Mouse (Mus musculus): Measurements from ENCODE around the gene 4930455H04Rik.

4930455H04Rik gene

DNA sequence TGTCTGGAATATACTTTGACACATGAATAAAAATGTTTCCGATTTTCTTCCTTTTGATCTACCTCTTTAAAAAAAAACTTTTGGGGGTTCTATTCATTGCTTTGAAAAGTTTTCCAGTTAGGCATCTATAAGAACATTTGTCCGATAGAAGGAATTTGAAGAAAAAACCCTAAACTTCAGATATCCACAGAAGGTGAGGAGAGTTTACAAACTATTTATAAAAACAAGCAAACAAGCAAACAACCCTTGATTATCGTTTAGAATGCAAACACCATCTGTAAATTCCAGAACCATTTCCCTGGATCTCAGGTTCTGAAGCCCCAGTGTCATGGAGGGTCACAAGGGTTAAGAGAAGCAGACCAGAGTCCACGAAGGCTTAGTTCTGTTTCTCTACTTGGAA, at the start of gene 4930455H04Rik:
TSS of gene 4930455H04Rik (plus strand) at position 301 of the 400 bp plus-strand sequence.
- DNase-seq (ENCODE audit: extremely low spot score, low spot score) = no peak

DNA sequence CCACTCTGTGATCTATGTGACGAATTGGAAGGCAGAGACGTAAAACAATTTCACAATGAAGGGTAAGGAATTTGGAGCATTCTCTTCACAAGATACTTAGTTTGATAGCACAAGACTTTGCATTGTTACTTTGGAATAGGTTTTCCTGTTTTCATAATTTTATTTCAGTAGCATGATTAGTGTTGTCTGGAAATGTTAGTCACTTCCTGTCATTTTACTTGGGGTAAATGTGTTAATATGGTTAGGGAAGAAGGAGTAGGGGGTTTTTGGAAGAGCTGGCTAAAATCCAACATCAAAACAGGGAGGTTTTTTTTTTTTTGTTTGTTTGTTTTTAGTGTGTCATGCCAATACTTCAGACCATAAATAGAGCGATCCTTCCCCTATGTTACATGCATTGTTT, 46.5 kb upstream of the 4930455H04Rik start:
- no peak for DNase-seq (ENCODE audit: extremely low spot score, low spot score)

DNA sequence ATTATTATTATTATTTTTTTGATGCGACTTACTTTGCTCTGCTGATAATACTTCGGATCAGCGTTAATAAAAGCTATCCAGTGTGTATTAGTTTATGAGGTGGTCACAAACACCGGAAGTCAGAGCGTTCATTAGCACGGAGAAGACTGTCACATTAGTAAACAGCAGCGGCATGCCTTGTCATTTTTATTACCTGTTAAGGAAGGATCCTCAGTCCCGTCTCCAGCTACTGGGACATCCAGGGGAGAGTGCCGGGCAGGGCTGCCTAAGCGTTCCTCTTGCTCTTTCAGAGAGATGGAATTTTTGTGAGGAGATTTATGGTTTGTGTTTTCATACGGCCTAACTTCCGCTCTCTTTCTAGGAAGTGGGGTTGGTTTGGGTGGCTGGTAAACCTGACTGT, 45.0 kb upstream of the 4930455H04Rik start:
- no peak for DNase-seq (ENCODE audit: extremely low spot score, low spot score)

DNA sequence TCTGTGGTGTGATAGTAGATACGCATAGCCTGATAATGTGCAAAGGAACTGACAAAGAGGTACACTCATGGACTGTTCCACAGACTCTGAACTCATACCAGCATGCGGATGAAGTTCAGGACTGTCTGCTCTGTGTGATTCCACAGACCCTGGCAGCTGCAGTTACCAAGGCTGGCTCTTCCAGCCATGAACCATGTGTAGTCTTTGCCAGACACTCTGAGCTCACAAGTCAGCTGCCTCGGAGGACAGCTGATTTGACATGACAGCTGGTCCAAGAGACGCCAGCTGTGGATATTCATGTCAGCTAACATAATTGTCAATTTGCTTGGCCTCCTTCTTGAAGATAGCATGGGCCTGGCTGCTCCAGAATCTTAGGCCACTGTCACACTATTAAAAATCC, 39.1 kb upstream of the 4930455H04Rik start:
- no peak for DNase-seq (ENCODE audit: extremely low spot score, low spot score)

DNA sequence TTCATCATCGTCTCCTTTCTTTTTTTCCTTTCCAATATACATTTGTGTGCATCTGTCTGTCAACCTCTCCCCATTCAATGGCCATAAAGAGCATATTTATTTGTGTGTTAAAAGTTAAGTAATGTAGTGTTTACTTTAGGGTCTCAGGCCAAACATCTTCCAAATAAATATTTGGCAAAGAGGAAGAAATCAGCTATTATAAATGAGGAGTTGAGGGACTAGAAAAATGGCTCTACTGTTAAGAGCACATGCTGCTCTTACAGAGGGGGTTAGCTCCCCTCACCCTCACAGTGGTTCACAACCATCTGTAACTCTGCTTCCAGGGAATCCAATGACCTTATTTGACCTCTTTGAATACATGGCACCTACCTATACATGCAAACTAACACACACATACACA, 34.9 kb upstream of the 4930455H04Rik start:
- DNase-seq (ENCODE audit: extremely low spot score, low spot score) = no peak

DNA sequence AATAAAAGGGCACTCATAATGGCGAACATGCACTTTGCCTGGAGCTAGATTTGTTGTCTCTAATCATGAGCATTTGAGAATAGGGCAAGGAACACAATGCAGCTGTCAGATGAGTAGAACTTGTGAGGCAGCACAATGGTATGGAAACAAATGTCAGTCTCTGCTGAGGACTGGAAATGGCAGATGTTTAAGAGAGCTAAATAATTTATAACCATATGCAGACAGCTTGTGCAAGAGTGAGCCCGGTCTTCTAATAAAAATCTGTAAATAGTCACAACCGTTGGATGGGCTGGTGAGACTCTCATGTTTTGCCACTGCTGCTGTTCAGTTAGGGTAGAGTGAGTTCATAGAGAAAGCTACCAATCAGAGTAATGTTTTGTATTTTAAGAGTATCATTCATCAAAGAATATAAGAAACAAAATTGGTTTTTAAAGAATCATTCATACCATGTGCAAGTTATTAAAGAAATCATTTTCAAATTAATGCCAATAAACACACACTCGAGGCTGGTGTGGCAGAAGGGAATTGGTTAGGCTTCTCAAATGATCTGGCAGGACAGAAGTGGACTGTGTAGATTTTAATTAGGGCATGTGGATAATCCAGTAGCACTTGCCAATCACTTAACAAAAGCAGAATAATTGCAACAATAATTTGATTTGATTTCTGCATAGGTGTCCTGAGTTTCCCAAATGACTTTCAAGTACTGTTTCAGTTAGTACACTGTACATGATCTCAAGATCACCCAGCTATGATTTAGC, 31.0 kb upstream of the 4930455H04Rik start:
- no peak for DNase-seq (ENCODE audit: extremely low spot score, low spot score)

DNA sequence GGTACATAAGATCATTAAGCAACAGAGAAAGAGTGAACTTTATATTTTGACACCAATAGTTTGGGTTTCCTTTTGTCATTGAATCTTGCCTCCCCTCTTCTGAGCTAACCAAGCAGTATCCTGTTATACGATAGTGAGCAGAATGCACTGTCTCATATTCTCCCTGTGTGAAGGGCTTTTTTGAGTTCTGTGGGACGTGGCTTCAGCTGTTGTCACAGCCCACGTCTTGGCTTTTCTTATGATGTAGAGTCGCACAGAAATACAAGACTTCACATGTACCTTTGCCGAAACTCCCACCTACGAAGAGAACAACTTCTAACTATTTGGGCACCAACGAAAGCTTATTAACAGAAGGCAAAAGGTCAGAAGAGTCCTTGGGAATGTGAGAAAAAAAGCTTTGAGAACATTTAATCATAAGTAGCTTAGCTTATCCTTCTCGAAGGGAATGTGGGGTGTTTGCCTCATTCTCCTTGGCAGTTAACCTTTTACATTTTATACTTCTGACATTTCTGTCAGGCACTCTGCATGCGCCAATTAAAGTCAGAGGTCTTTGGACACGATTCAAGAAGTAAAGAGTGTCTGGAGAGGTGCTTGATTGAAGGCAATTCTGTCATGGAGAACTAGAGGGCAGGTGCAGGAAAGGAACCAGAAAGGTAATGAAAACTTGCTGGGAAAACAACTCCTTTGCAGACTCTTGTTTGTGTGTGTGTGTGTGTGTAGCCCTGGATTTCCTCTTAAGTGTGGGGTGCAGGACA, 27.1 kb upstream of the 4930455H04Rik start:
- no peak for DNase-seq (ENCODE audit: extremely low spot score, low spot score)

DNA sequence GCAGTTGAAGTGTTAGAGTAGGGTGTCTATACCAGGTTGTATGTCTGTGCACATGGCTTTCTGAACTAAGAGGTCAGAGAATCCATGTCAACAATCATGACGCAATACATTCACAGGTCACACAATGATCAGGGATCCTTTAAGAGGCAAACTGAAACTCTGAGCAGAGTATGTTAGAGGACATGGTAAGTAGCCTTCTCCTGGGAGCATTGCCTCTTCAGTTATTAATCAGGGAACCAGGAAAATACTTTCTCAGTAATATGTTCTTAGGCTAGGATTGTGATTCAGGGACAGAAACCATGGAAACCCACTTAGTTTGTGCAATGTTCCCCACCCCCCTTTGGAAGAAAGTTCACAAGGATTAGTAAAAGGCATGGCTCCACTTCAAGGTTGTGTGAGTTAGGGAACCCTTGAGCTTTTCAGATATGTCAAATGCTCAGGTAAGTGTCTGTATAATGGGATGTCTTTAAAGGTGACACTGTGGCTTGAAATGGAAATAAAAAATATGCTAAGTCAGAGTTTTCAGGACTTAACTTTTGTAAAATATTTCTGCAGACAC, 26.4 kb upstream of the 4930455H04Rik start:
- no peak for DNase-seq (ENCODE audit: extremely low spot score, low spot score)

DNA sequence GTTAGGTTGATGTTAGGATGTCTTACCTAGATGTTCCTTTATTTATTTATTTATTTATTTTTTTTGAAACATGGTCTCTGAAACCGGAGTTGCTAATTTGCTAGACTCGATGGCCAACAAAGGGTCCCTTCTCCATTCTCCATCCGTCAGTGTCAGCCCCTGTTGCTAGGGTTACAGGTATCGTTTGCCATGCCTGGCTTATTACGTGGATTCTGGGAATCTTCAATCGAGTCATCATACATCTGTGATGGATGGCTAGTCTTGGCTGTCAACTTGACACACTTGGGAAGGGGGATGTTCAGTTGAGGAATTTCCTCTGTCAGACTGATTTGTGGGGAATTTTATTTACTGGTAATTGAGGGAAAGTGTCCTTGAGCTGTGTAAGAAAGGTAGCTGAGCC, 25.3 kb upstream of the 4930455H04Rik start:
- no peak for DNase-seq (ENCODE audit: extremely low spot score, low spot score)

DNA sequence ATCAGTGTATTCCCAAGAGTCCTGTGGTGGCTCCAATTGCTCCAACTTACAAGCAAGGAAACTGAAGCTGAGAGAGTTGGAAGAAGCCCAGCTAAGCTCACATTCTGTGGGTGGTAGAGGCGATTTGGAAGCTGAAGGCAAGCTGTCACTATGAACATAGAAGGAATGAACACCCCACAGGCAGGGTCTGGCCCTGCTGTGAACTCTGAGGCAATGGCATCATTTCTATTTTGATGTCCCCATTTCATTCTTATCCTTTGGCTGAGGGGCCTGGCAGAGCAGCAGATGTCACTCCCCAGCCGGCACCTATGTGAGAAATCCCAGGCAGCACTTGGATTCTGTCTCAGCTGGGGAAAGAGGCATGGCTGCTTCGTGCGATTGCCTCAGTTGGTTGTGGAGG, 24.6 kb upstream of the 4930455H04Rik start:
- no peak for DNase-seq (ENCODE audit: extremely low spot score, low spot score)

DNA sequence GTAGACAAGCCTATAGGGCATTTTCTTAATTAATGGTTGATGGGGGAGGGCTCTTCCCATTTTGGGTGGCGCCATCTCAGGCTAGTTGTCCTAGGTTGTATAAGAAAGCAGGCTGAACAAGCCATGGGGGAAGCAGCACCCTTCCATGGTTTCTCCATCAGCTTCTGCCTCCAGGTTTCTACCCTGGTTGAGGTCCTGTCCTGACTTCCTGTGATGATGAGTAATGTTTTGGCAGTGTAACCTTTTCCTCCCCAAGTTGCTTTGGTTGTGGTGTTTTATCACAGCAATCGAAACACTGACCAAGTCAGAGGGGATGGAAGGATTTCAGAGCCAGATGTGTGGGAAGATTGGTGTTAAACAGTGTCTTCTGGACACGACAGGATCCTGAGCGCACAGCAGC, 21.6 kb upstream of the 4930455H04Rik start:
- DNase-seq (ENCODE audit: extremely low spot score, low spot score) = no peak

DNA sequence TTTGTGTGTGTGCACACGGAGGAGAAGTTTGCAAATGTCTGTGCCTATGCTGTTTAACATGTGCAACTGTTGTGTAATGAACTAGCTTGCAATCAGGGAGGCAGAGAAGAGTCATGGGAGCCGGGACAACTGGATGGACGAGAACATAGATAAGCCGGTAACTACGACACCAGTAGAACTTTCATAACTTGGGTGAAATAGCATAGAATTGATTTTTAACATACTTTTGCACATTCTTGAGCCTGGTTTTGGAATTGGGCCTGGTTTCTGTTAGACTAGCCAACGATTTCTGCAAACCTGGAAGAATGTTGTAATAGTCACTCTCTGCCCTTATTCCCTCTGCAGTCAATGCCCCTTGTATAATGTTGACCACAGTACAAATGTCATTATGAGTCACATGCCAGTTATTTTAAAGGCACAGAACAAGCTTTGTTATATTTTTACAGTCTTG, 17.4 kb upstream of the 4930455H04Rik start:
- DNase-seq (ENCODE audit: extremely low spot score, low spot score) = no peak

DNA sequence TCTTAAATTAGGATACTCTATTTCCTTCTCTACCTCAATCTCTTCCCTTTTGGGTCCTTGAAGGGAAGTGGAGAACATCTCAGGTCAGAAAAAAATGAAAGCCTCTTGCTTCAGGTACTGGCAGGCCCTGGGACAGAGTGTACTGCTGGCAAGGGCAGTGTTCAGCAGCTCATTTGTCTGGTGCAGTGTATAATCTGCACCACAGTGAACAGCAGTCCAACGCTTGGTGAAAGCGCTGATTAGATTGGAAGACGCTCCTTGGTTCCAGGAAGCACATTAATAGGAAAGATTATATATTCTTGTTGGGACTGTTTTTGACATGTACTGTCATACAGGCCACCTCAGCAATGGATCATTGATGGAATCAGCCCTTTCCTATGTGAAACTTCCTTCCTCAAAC, 16.6 kb upstream of the 4930455H04Rik start:
- DNase-seq (ENCODE audit: extremely low spot score, low spot score) = no peak

DNA sequence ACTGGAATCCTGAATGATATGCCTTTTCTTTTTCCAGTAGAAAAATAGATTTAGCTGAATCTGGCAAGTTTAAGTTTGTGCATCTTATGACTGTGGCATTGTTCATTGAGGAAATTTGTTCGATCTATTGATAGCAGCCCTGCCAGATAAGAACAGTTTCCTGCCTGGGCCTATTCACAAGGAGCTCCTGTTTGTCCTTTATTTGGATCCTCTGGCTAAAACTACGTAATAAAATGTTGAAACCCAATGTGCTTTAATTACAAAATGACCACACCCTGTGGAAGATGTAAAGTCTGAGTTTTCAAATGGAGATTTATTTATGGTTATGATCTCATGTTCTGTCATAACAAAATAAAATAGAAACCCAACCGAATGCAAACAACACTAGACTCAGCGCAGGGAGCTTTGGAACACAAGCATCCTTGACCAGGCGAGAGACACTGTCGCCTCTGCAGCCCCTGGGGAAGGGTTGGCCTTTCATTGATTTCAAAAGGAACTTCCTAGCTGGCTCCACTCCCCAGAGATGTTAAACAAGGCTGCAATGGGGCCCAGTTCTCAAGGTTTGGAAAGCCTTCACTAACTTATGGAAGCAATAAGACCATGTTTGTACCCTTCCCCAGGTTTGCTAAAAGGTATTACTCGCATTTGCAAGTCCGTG, 15.7 kb upstream of the 4930455H04Rik start:
- no peak for DNase-seq (ENCODE audit: extremely low spot score, low spot score)

DNA sequence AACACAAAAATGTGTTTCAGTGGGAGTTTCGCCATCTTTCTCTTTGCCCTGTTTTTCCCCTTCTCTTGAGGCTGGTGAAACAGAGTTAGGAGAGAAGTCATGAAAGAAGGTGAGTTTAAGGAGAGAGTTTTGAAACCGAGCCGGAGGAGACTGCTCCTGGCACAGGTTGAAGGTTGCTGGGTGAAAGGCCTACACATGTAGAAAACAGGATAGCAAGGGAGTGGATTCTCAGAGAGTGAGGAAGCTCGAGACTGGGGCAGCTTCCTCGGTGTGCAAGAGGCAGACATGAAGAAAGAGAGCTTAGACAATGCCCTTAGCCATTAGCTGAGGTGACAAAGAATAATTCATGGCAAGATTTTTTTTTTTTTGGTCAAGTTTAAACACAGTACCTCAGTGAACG, 14.7 kb upstream of the 4930455H04Rik start:
- no peak for DNase-seq (ENCODE audit: extremely low spot score, low spot score)

DNA sequence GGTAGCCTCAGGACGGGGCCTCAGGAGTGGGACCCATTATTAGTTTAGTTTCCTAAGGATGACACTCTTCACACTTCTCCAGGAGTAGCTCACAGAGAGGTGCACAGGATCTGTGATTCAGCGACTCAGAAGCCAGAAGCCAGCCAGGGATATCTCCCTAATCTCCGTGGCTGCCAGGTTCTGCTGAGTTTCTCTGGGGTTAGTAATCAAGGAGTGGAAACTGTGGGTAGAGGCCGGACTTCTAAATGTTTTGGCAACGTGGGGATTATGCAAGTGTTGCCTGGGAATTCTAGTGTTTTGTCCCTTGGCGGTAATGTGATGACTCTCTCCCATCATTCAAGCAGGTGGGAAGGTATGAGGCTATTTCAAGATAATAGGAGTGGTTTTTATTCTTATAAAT, 13.0 kb upstream of the 4930455H04Rik start:
- no peak for DNase-seq (ENCODE audit: extremely low spot score, low spot score)

DNA sequence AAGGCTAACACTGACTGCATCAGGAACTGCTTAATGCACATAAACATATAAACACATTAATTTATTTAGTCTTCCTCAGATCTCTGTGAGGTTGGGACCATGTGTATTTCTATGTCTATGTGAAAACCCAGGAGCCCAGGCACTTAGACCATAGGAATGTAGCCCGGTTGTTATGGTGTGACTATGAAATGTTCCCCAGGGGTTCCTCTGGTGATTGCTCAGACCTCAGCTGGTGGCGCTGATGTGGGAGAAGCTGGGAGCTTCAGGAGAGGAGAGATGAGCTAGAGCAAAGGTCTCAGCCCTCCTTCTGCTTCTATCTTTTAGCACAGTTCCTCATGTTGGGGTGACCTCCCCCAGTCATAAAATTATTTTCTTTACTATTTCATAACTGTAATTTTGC, 7.7 kb upstream of the 4930455H04Rik start:
- DNase-seq (ENCODE audit: extremely low spot score, low spot score) = no peak

DNA sequence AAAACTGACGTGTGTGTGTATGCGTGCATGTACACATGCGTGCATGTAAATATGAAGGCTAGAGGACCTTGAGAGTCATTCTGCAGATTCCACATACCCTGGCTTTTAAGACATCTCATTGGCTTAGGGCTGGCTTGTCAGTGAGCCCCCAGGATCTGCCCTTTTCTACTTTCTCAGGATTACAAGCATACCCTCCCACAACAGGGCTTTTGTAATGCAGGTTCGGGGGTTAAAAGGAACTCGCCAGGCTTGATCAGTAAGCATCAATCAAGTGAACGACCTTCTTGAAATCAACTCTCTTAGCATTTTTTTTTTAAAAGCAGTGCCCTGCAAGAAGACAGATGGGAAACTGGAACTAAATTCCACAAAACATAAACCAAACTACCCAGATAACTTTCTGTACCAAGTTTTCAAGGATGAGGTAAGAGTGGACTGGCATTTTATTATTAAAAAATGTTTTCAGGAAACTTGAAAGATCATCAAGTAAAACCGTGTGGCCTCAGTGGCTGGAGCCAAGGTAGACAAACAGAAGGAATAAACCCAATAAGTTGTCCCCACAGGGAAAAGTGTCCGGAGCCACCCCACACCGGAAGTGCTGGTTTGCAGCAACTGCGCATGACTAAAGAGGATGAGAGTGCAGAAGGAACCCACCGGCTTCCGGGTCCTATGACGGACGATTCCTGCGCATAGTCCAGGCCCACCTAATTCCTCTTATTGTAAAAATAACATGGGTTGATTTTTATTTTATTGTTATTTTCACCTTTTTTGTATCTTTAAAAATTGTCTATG, 6.5 kb upstream of the 4930455H04Rik start:
- DNase-seq (ENCODE audit: extremely low spot score, low spot score) = no peak

DNA sequence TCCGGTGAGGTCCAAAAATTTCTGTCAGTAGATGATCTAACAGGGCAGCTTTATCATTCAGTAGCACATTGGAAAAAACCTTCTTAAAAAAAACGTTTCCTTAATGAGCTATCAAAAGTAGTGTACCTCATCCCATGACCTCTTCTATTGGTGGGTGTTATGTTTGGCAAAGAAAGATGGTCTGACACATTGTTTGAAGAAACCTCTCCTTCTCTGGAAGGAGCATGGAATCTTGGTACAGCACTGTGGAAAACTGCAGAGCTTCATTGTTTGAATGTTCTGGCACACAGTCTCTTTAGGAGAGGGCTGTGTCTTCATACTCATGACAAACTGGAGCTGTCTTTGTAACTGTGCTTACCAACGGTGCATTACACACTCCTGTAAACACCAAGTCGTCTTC, 4.9 kb upstream of the 4930455H04Rik start:
- DNase-seq (ENCODE audit: extremely low spot score, low spot score) = no peak

DNA sequence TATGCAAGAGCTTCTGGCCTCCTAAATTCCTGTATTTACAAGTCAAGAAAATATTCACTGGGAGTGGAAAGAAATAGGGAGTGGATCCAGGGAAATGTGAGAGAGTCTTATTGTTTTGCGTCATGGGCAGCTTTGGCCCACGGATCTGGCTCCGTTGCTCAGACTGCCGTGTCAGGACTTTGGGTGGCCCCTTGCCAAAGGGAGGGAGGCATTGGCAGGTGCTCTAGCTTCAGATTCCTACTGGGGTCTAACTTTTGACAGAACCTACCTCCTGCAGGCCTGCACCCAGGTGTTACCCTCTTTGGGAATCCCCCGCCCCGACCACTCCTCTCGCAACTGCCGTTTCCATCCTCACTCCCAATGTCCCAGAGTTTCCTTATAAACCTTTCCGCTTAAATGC, 3.6 kb upstream of the 4930455H04Rik start:
- no peak for DNase-seq (ENCODE audit: extremely low spot score, low spot score)

DNA sequence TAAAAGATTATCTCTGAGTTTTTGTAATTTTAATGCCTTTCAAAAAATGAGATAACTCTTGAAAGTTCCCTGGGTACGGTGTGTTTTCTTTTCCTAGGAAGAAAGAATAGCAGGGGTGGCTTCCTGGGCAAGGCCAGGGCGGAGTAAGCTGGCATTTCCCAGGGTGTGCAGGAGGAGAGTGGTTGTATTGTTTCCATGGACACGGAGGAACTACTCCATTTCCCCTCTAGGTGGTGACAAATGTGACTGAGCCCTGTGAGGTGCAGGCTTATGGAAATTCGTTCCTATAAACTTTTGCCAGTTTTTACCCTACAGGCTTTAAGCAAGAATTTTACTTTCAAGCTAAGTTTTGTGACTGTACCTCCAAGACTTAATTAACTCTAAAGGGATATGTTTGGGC, 1.8 kb upstream of the 4930455H04Rik start:
- no peak for DNase-seq (ENCODE audit: extremely low spot score, low spot score)

All from neural tube, embryonic 10.5 days (tissue).